Mouse (Mus musculus) MEL (cell line): ENCODE data around the gene Syt17. TPM values are rescaled to one million over a fixed set of nuclear protein-coding genes. Genes with fewer than 3 reads are reported as not detected.

Source experiments
- DNase-seq: peaks from one replicate; pipeline ENCODE4 v3.0.0; 2011; ENCODE audit warnings: low read depth, low spot score
- H3K27ac ChIP-seq: 2 replicates; pipeline ENCODE4 v1.5.1; 2012; ENCODE audit warnings: low read depth, mild to moderate bottlenecking, control low read depth, low read length, moderate library complexity; ENCODE audit not compliant: control insufficient read depth
- H3K27me3 ChIP-seq, 2 experiments: fragments of 150-350 bp in 1 of 2; sonication (generic) in 1 of 2; 2 replicates each; pipeline ENCODE4 v1.6.1; 2012; ENCODE audit warnings: low read length in 2 of 2, mild to moderate bottlenecking in 2 of 2, improper control_type of control experiment in 1 of 2, moderate library complexity in 1 of 2; ENCODE audit not compliant: insufficient read depth in 2 of 2, control insufficient read depth in 1 of 2
- H3K36me3 ChIP-seq, 2 experiments: 2 replicates each; pipeline ENCODE4 v1.6.1; 2012 to 2014; ENCODE audit warnings: low read length in 2 of 2, improper control_type of control experiment in 1 of 2, inconsistent platforms in 1 of 2, mild to moderate bottlenecking in 1 of 2; ENCODE audit not compliant: insufficient read depth in 2 of 2, control insufficient read depth in 1 of 2
- H3K4me1 ChIP-seq, 2 experiments: fragments of 150-350 bp in 1 of 2; sonication (generic) in 1 of 2; 2 replicates each; pipeline ENCODE4 v1.6.1; 2012; ENCODE audit warnings: low read length in 2 of 2, improper control_type of control experiment in 1 of 2, mild to moderate bottlenecking in 1 of 2; ENCODE audit not compliant: insufficient read depth in 2 of 2, control insufficient read depth in 1 of 2
- H3K4me3 ChIP-seq, 2 experiments: fragments of 150-350 bp in 1 of 2; sonication (generic) in 1 of 2; 2 replicates each; pipeline ENCODE4 v1.5.1; 2012; ENCODE audit warnings: low read depth in 2 of 2, low read length in 2 of 2, mild to moderate bottlenecking in 2 of 2, moderate library complexity in 2 of 2, control low read depth in 1 of 2, improper control_type of control experiment in 1 of 2; ENCODE audit not compliant: control insufficient read depth in 1 of 2, insufficient read depth in 1 of 2
- H3K79me2 ChIP-seq: 2 replicates; pipeline ENCODE4 v1.6.1; 2012; ENCODE audit warnings: mild to moderate bottlenecking, low read length, moderate library complexity; ENCODE audit not compliant: control insufficient read depth, poor library complexity, insufficient read depth
- H3K9ac ChIP-seq: 2 replicates; pipeline ENCODE4 v1.6.1; 2012; ENCODE audit warnings: low read depth, mild to moderate bottlenecking, control low read depth, low read length, moderate library complexity; ENCODE audit not compliant: control insufficient read depth, poor library complexity, severe bottlenecking
- H3K9me3 ChIP-seq: fragments of 150-350 bp; sonication (generic); replicated peaks from 2 replicates; pipeline ENCODE4 v1.6.1; 2012; ENCODE audit warnings: mild to moderate bottlenecking, low read length, improper control_type of control experiment, moderate library complexity; ENCODE audit not compliant: insufficient read depth
- BHLHE40 ChIP-seq: IDR thresholded peaks from 2 replicates; pipeline ENCODE4 v1.6.1; 2012; ENCODE audit warnings: low read depth, mild to moderate bottlenecking, inconsistent platforms, low read length, improper control_type of control experiment, borderline replicate concordance
- CHD1 ChIP-seq: IDR thresholded peaks from 2 replicates; pipeline ENCODE4 v1.6.1; 2012; ENCODE audit warnings: low read depth, mild to moderate bottlenecking, inconsistent platforms, low read length, improper control_type of control experiment
- CHD2 ChIP-seq: IDR thresholded peaks from 2 replicates; pipeline ENCODE4 v1.6.1; 2011; ENCODE audit warnings: low read length, improper control_type of control experiment
- E2F4 ChIP-seq: IDR thresholded peaks from 2 replicates; pipeline ENCODE4 v1.6.1; 2011; ENCODE audit warnings: low read depth, low read length, improper control_type of control experiment, borderline replicate concordance
- GABPA ChIP-seq: IDR thresholded peaks from 2 replicates; pipeline ENCODE4 v1.6.1; 2012; ENCODE audit warnings: low read depth, mild to moderate bottlenecking, inconsistent platforms, low read length, improper control_type of control experiment, moderate library complexity
- GATA1 ChIP-seq: IDR thresholded peaks from 2 replicates; pipeline ENCODE4 v1.6.1; 2011; ENCODE audit warnings: low read depth, low read length, improper control_type of control experiment
- KAT2A ChIP-seq: conservative IDR thresholded peaks from 2 replicates; pipeline ENCODE4 v1.6.1; 2012; ENCODE audit warnings: low read depth, low read length, improper control_type of control experiment, inconsistent platforms
- MAFK ChIP-seq: IDR thresholded peaks from 2 replicates; pipeline ENCODE4 v1.6.1; 2011; ENCODE audit warnings: low read depth, mild to moderate bottlenecking, low read length, improper control_type of control experiment, borderline replicate concordance
- MAX ChIP-seq: IDR thresholded peaks from 2 replicates; pipeline ENCODE4 v1.6.1; 2011; ENCODE audit warnings: low read length, improper control_type of control experiment
- MEF2A ChIP-seq: IDR thresholded peaks from 2 replicates; pipeline ENCODE4 v1.6.1; 2014; ENCODE audit warnings: low read depth, mild to moderate bottlenecking, inconsistent platforms, low read length, improper control_type of control experiment; ENCODE audit not compliant: poor library complexity, insufficient replicate concordance, severe bottlenecking; ENCODE audit errors: extremely low read depth
- NELFE ChIP-seq: IDR thresholded peaks from 2 replicates; pipeline ENCODE4 v1.6.1; 2011; ENCODE audit warnings: low read depth, low read length, improper control_type of control experiment
- POLR2A ChIP-seq, 2 experiments: IDR thresholded peaks; 2 replicates each; pipeline ENCODE4 v1.6.1; 2011 to 2012; ENCODE audit warnings: low read length in 2 of 2, mild to moderate bottlenecking in 2 of 2, control low read depth in 1 of 2, improper control_type of control experiment in 1 of 2, low read depth in 1 of 2, moderate library complexity in 1 of 2; ENCODE audit not compliant: control insufficient read depth in 1 of 2, insufficient read depth in 1 of 2, poor library complexity in 1 of 2
- POLR2AphosphoS2 ChIP-seq: IDR thresholded peaks from 2 replicates; pipeline ENCODE4 v1.6.1; 2011; ENCODE audit warnings: low read length, improper control_type of control experiment
- RAD21 ChIP-seq: IDR thresholded peaks from 2 replicates; pipeline ENCODE4 v1.6.1; 2011; ENCODE audit warnings: mild to moderate bottlenecking, low read depth, low read length, improper control_type of control experiment
- RCOR1 ChIP-seq: IDR thresholded peaks from 2 replicates; pipeline ENCODE4 v1.6.1; 2012; ENCODE audit warnings: low read depth, mild to moderate bottlenecking, inconsistent platforms, low read length, improper control_type of control experiment
- SIN3A ChIP-seq: IDR thresholded peaks from 2 replicates; pipeline ENCODE4 v1.6.1; 2012; ENCODE audit warnings: low read length, improper control_type of control experiment, inconsistent platforms
- SMC3 ChIP-seq: IDR thresholded peaks from 2 replicates; pipeline ENCODE4 v1.6.1; 2011; ENCODE audit warnings: low read depth, low read length, improper control_type of control experiment
- TAL1 ChIP-seq: IDR thresholded peaks from 2 replicates; pipeline ENCODE4 v1.6.1; 2012; ENCODE audit warnings: mild to moderate bottlenecking, inconsistent platforms, low read length, moderate library complexity, mixed read lengths
- TBP ChIP-seq: IDR thresholded peaks from 2 replicates; pipeline ENCODE4 v1.8.0; 2011; ENCODE audit warnings: low read depth, low read length, improper control_type of control experiment
- USF2 ChIP-seq, 2 experiments: IDR thresholded peaks; 2 replicates each; pipeline ENCODE4 v1.6.1; 2011 to 2012; ENCODE audit warnings: improper control_type of control experiment in 2 of 2, low read length in 2 of 2, borderline replicate concordance in 1 of 2, inconsistent platforms in 1 of 2, low read depth in 1 of 2, mild to moderate bottlenecking in 1 of 2; ENCODE audit not compliant: insufficient read depth in 1 of 2
- ZC3H11A ChIP-seq: IDR thresholded peaks from 2 replicates; pipeline ENCODE4 v1.6.1; 2012; ENCODE audit warnings: low read depth, mild to moderate bottlenecking, inconsistent platforms, low read length, improper control_type of control experiment
- ZKSCAN1 ChIP-seq: IDR thresholded peaks from 2 replicates; pipeline ENCODE4 v1.6.1; 2012; ENCODE audit warnings: low read depth, mild to moderate bottlenecking, inconsistent platforms, low read length, improper control_type of control experiment, moderate library complexity
- ZNF384 ChIP-seq: IDR thresholded peaks from 2 replicates; pipeline ENCODE4 v1.6.1; 2012; ENCODE audit warnings: low read depth, mild to moderate bottlenecking, inconsistent platforms, low read length, improper control_type of control experiment
- polyA plus RNA-seq, 2 experiments: library from polyadenylated mRNA; stranded (reverse) in 1 of 2; unstranded in 1 of 2; fragments of >175 nt in 1 of 2; fragments of >200 nt in 1 of 2; gene quantifications; 2 replicates each; pipeline versions ENCODE4 v1.2.1 to v1.2.4; 2012; ENCODE audit warnings: low replicate concordance in 2 of 2, low read depth in 1 of 2; ENCODE audit not compliant: insufficient read length in 2 of 2, insufficient read depth in 1 of 2, missing spikeins in 1 of 2
- total RNA-seq: library from RNA; depleted of rRNA; stranded (reverse); fragments of 300-350 nt; gene quantifications from 2 replicates; pipeline ENCODE4 v1.2.3, GENCODE M21; 2012

The Syt17 gene
- total and polyA plus RNA-seq, 3 experiments: not detected

GRCm38 (mm10) chr7:118491431-118492147 is 43.6 kb upstream of the Syt17 start, which contains the start of gene Itpripl2 (continued):
- TF ChIP-seq RAD21 (no peak), CHD1 (no peak), USF2 (IDR thresholded peaks at IDR 0.05; ENCODE audit: borderline replicate concordance in 1 of 2, insufficient read depth in 1 of 2, low read depth in 1 of 2, low read length in 2 of 2) (no peak), ZKSCAN1 (peak; percentile 96), MEF2A (no peak), SIN3A (peak; percentile 80), SMC3 (no peak), MAFK (no peak), POLR2AphosphoS2 (no peak), CHD2 (no peak), GATA1 (no peak), RCOR1 (peak; percentile 20; the same call in 1 of the 2 replicates), E2F4 (no peak), ZNF384 (no peak), BHLHE40 (peak; percentile 30; the same call in 1 of the 2 replicates), ZC3H11A (no peak), TAL1 (no peak), KAT2A (no peak; the same call in 1 of the 2 replicates), GABPA (no peak), NELFE (peak; percentile 48), MAX (peak; percentile 67)

- DNase-seq: no peak
- Histone ChIP-seq H3K27ac (peak overlapping the region; percentile 5), H3K79me2 (peaks cover 27% of the 10 kb centered on the region), H3K9ac (peak overlapping the region; percentile 94), H3K4me1 (peaks cover 0 to 10% of the 10 kb centered on the region in 2 experiments), H3K27me3 (no peaks in the 10 kb centered on the region), H3K36me3 (peaks cover 0 to 13% of the 10 kb centered on the region in 2 experiments; a peak in 1 of 4 replicates), H3K4me3 (peak overlapping the region; percentile 82 to 99), H3K9me3 (no peaks in the 10 kb centered on the region)
- TF ChIP-seq POLR2A (IDR thresholded peaks at IDR 0.05; ENCODE audit: control insufficient read depth in 1 of 2, insufficient read depth in 1 of 2, low read depth in 1 of 2, low read length in 2 of 2, poor library complexity in 1 of 2): no peak
- 0 out of 2 replicates have a peak, but pooled peaks have one; percentile 15 for TF ChIP-seq TBP
These were observed 42.8 kb upstream of the Syt17 start for GRCm38 (mm10) chr7:118490666-118491430.
